In the genomic region with DNA sequence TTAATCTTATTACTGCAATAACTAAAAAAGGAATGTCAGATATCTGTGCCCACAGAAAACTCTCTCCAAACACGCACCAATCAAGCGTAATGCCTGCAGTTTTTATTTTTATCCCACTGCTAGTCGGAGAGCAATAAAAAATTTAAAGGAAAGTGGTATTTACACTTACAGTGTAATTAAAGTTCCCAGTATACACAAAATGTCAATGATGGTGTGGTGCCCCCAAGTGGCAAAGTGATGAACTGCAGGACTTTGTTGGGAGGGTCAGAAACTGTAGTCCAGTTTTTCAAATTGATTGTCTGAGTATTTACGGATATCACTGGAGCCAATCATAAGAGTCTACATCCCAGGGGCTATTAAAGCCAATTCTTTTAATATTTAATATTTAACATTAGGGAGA, we compare ENCODE assay signal across 8 mouse cellular contexts. TPM values are rescaled to one million over a fixed set of nuclear protein-coding genes. Genes with fewer than 3 reads are reported as not detected.
DNase-seq lines count a peak whose midpoint lies in the region; ATAC-seq and TF ChIP-seq lines count a peak whose summit lies in the region.

No protein-coding gene starts in this region.

- ATAC-seq in cerebellum, adult (ENCODE audit: insufficient number of reproducible peaks, low FRiP score, low TSS enrichment) = no peak
- peak; percentile 85 for ATAC-seq in megakaryocyte, adult 5-6 weeks (ENCODE audit: poor library complexity, severe bottlenecking)

- intact Hi-C loops in gastrocnemius, adult 2 months (cut with DNase I) = loop anchor here (2.0 to 5.0 kb wide), 2 partner anchors 814 to 1112 kb away; no protein-coding TSS in a partner anchor

- TF ChIP-seq CTCF in gastrocnemius, adult 2 months (IDR thresholded peaks at IDR 0.05) = peak; percentile 95

- H3K4me3 ChIP-seq in gastrocnemius, adult 2 months = no peak overlapping the region

- H3K27ac ChIP-seq in gastrocnemius, adult 2 months = no peak overlapping the region

- DNase-seq in cerebellum, adult 18-20 months = peak; percentile 67 to 73
- DNase-seq in MN1 (ENCODE audit: low spot score) = peak; percentile 63
- peak; percentile 87 to 91 for DNase-seq in cerebellum, postnatal 10 days
- peak; percentile 64 for DNase-seq in gastrocnemius, adult 2 months
- peak; percentile 88 for DNase-seq in layer of hippocampus, postnatal 10 days (ENCODE audit: low spot score in 2 of 2)
- peak; percentile 29 to 65 for DNase-seq in spleen, postnatal 14 days (ENCODE audit: low spot score in 2 of 2)

RNA-seq across cellular contexts. Expression of gene Aste1, which starts 5.9 kb away (rescaled TPM):
- total RNA-seq in gastrocnemius, adult 2 months (2021) = 1 to 10 TPM; 1.8 to 2.9 TPM
- 10 to 100 TPM; 12.0 to 12.3 TPM for total RNA-seq in layer of hippocampus, postnatal 10 days (2021)
- 12.1 and 15.8 TPM in 2 replicates for total RNA-seq in megakaryocyte, adult 5-6 weeks (2015)
- 6.0 and 7.8 TPM in 2 replicates for total RNA-seq in megakaryocyte, adult 5-6 weeks (2017)

RNA-seq across cellular contexts. Expression of gene Nek11, which starts 6.0 kb away (rescaled TPM):
- total RNA-seq in gastrocnemius, adult 2 months (2021) = not detected
- 1 to 10 TPM; 2.1 to 3.2 TPM for total RNA-seq in layer of hippocampus, postnatal 10 days (2021)
- 0.11 TPM in 1 of 2 replicates, not detected in the other for total RNA-seq in megakaryocyte, adult 5-6 weeks (2015)
- not detected in 2 replicates for total RNA-seq in megakaryocyte, adult 5-6 weeks (2017)
